Mouse (Mus musculus): ENCODE measurements at regions not wholly inside any gene's neighbourhood (a gene's known extent, or its start where the extent isn't known, plus 50 kb on each side); places are given as distances from the start of the nearest gene placed in this dataset.

GRCm38 (mm10) chr13:46135411-46135810 is 138.1 kb upstream of the Stmnd1 start:
- H3K27me3 ChIP-seq (ENCODE audit: control insufficient read depth, insufficient read depth, low read length): no peaks in the 10 kb centered on the region
- H3K27ac ChIP-seq: no peak overlapping the region
- H3K36me3 ChIP-seq (replicated peaks; ENCODE audit: control insufficient read depth, insufficient read depth): no peaks in the 10 kb centered on the region
- 74% methylated on average over 8 of the region's 8 CpGs for WGBS
- no peaks in the 10 kb centered on the region for H3K4me1 ChIP-seq (replicated peaks; ENCODE audit: control insufficient read depth, insufficient read depth, low read length)
- no peak overlapping the region for H3K9ac ChIP-seq
- H3K9me3 ChIP-seq (ENCODE audit: control insufficient read depth, low read length): no peaks in the 10 kb centered on the region
- H3K4me3 ChIP-seq (replicated peaks; ENCODE audit: low read length): no peak overlapping the region
- H3K4me2 ChIP-seq (replicated peaks): no peak overlapping the region
- ATAC-seq (ENCODE audit: low FRiP score) (no peak), DNase-seq (ENCODE audit: low spot score) (no peak)

GRCm38 (mm10) chr13:46129236-46129855 is 144.2 kb upstream of the Stmnd1 start:
- DNase-seq (ENCODE audit: low spot score) (no peak), ATAC-seq (ENCODE audit: low FRiP score) (no peak)
- H3K4me3 ChIP-seq (replicated peaks; ENCODE audit: low read length): no peak overlapping the region
- H3K36me3 ChIP-seq (replicated peaks; ENCODE audit: control insufficient read depth, insufficient read depth): no peaks in the 10 kb centered on the region
- H3K27ac ChIP-seq: no peak overlapping the region
- 92% methylated on average over 9 of the region's 9 CpGs for WGBS
- no peaks in the 10 kb centered on the region for H3K9me3 ChIP-seq (ENCODE audit: control insufficient read depth, low read length)
- H3K9ac ChIP-seq: no peak overlapping the region
- no peak overlapping the region for H3K4me2 ChIP-seq (replicated peaks)
- no peaks in the 10 kb centered on the region for H3K4me1 ChIP-seq (replicated peaks; ENCODE audit: control insufficient read depth, insufficient read depth, low read length)
- no peaks in the 10 kb centered on the region for H3K27me3 ChIP-seq (ENCODE audit: control insufficient read depth, insufficient read depth, low read length)

GRCm38 (mm10) chr13:46123446-46123845 is 150.1 kb upstream of the Stmnd1 start:
- no peak for ATAC-seq (ENCODE audit: low FRiP score)

GRCm38 (mm10) chr13:46116576-46116975 is 151.8 kb upstream of the Atxn1 start:
- 93% methylated on average over 4 of the region's 4 CpGs for WGBS
- no peak overlapping the region for H3K4me3 ChIP-seq (replicated peaks; ENCODE audit: low read length)
- no peak overlapping the region for H3K9ac ChIP-seq
- DNase-seq (ENCODE audit: low spot score) (no peak), ATAC-seq (ENCODE audit: low FRiP score) (no peak)
- no peaks in the 10 kb centered on the region for H3K4me1 ChIP-seq (replicated peaks; ENCODE audit: control insufficient read depth, insufficient read depth, low read length)
- no peak overlapping the region for H3K4me2 ChIP-seq (replicated peaks)
- no peak overlapping the region for H3K27ac ChIP-seq
- no peaks in the 10 kb centered on the region for H3K27me3 ChIP-seq (ENCODE audit: control insufficient read depth, insufficient read depth, low read length)
- H3K36me3 ChIP-seq (replicated peaks; ENCODE audit: control insufficient read depth, insufficient read depth): no peaks in the 10 kb centered on the region
- no peaks in the 10 kb centered on the region for H3K9me3 ChIP-seq (ENCODE audit: control insufficient read depth, low read length)

More at GRCm38 (mm10) chr13:46123446-46123845, 150.1 kb upstream of the Stmnd1 start:
- Histone ChIP-seq H3K4me3 (replicated peaks; ENCODE audit: low read length) (no peak overlapping the region), H3K4me2 (replicated peaks) (no peak overlapping the region), H3K27ac (no peak overlapping the region), H3K9me3 (ENCODE audit: control insufficient read depth, low read length) (no peaks in the 10 kb centered on the region), H3K9ac (no peak overlapping the region), H3K27me3 (ENCODE audit: control insufficient read depth, insufficient read depth, low read length) (no peaks in the 10 kb centered on the region), H3K4me1 (replicated peaks; ENCODE audit: control insufficient read depth, insufficient read depth, low read length) (no peaks in the 10 kb centered on the region), H3K36me3 (replicated peaks; ENCODE audit: control insufficient read depth, insufficient read depth) (no peaks in the 10 kb centered on the region)
- DNase-seq (ENCODE audit: low spot score): no peak
- WGBS: 77% methylated on average over 3 of the region's 3 CpGs

GRCm38 (mm10) chr13:46104971-46105370 is 140.2 kb upstream of the Atxn1 start:
- Histone ChIP-seq H3K27ac (no peak overlapping the region), H3K9me3 (ENCODE audit: control insufficient read depth, low read length) (no peaks in the 10 kb centered on the region), H3K36me3 (replicated peaks; ENCODE audit: control insufficient read depth, insufficient read depth) (no peaks in the 10 kb centered on the region), H3K27me3 (ENCODE audit: control insufficient read depth, insufficient read depth, low read length) (no peaks in the 10 kb centered on the region), H3K4me3 (replicated peaks; ENCODE audit: low read length) (no peak overlapping the region), H3K4me2 (replicated peaks) (no peak overlapping the region), H3K4me1 (replicated peaks; ENCODE audit: control insufficient read depth, insufficient read depth, low read length) (no peaks in the 10 kb centered on the region), H3K9ac (no peak overlapping the region)
- DNase-seq (ENCODE audit: low spot score) (no peak), ATAC-seq (ENCODE audit: low FRiP score) (no peak)
- 32% methylated on average over 6 of the region's 6 CpGs for WGBS

GRCm38 (mm10) chr13:46098621-46099020 is 133.8 kb upstream of the Atxn1 start:
- ATAC-seq (ENCODE audit: low FRiP score): no peak
- no peaks in the 10 kb centered on the region for H3K9me3 ChIP-seq (ENCODE audit: control insufficient read depth, low read length)
- no peak overlapping the region for H3K4me3 ChIP-seq (replicated peaks; ENCODE audit: low read length)
- no peak overlapping the region for H3K27ac ChIP-seq
- H3K9ac ChIP-seq: no peak overlapping the region
- DNase-seq (ENCODE audit: low spot score): no peak
- H3K4me2 ChIP-seq (replicated peaks): no peak overlapping the region
- no peaks in the 10 kb centered on the region for H3K36me3 ChIP-seq (replicated peaks; ENCODE audit: control insufficient read depth, insufficient read depth)
- H3K4me1 ChIP-seq (replicated peaks; ENCODE audit: control insufficient read depth, insufficient read depth, low read length): no peaks in the 10 kb centered on the region
- 71% methylated on average over 7 of the region's 7 CpGs for WGBS
- H3K27me3 ChIP-seq (ENCODE audit: control insufficient read depth, insufficient read depth, low read length): no peaks in the 10 kb centered on the region

GRCm38 (mm10) chr13:46098131-46098530 is 133.3 kb upstream of the Atxn1 start:
- H3K36me3 ChIP-seq (replicated peaks; ENCODE audit: control insufficient read depth, insufficient read depth): no peaks in the 10 kb centered on the region
- H3K9me3 ChIP-seq (ENCODE audit: control insufficient read depth, low read length): no peaks in the 10 kb centered on the region
- no peak overlapping the region for H3K4me2 ChIP-seq (replicated peaks)
- WGBS: 79% methylated on average over 7 of the region's 7 CpGs
- H3K9ac ChIP-seq: no peak overlapping the region
- ATAC-seq (ENCODE audit: low FRiP score): no peak
- H3K27ac ChIP-seq: no peak overlapping the region
- no peaks in the 10 kb centered on the region for H3K27me3 ChIP-seq (ENCODE audit: control insufficient read depth, insufficient read depth, low read length)
- no peak for DNase-seq (ENCODE audit: low spot score)
- H3K4me1 ChIP-seq (replicated peaks; ENCODE audit: control insufficient read depth, insufficient read depth, low read length): no peaks in the 10 kb centered on the region
- H3K4me3 ChIP-seq (replicated peaks; ENCODE audit: low read length): no peak overlapping the region

- H3K9ac ChIP-seq: no peak overlapping the region
- no peak overlapping the region for H3K27ac ChIP-seq
- no peak overlapping the region for H3K4me2 ChIP-seq (replicated peaks)
- H3K36me3 ChIP-seq (replicated peaks; ENCODE audit: control insufficient read depth, insufficient read depth): no peaks in the 10 kb centered on the region
- DNase-seq (ENCODE audit: low spot score) (peak; percentile 43), ATAC-seq (ENCODE audit: low FRiP score) (no peak)
- 7% methylated on average over 5 of the region's 5 CpGs for WGBS
- no peak overlapping the region for H3K4me3 ChIP-seq (replicated peaks; ENCODE audit: low read length)
- H3K4me1 ChIP-seq (replicated peaks; ENCODE audit: control insufficient read depth, insufficient read depth, low read length): no peaks in the 10 kb centered on the region
- no peaks in the 10 kb centered on the region for H3K27me3 ChIP-seq (ENCODE audit: control insufficient read depth, insufficient read depth, low read length)
- no peaks in the 10 kb centered on the region for H3K9me3 ChIP-seq (ENCODE audit: control insufficient read depth, low read length)
Measured at GRCm38 (mm10) chr13:46096968-46097367, 132.2 kb upstream of the Atxn1 start.

GRCm38 (mm10) chr13:46096416-46096815 is 131.6 kb upstream of the Atxn1 start:
- Histone ChIP-seq H3K27ac (no peak overlapping the region), H3K27me3 (ENCODE audit: control insufficient read depth, insufficient read depth, low read length) (no peaks in the 10 kb centered on the region), H3K9me3 (ENCODE audit: control insufficient read depth, low read length) (no peaks in the 10 kb centered on the region), H3K4me3 (replicated peaks; ENCODE audit: low read length) (no peak overlapping the region), H3K36me3 (replicated peaks; ENCODE audit: control insufficient read depth, insufficient read depth) (no peaks in the 10 kb centered on the region), H3K9ac (no peak overlapping the region), H3K4me1 (replicated peaks; ENCODE audit: control insufficient read depth, insufficient read depth, low read length) (no peaks in the 10 kb centered on the region), H3K4me2 (replicated peaks) (no peak overlapping the region)
- 53% methylated on average over 8 of the region's 8 CpGs for WGBS
- DNase-seq (ENCODE audit: low spot score): no peak
- no peak for ATAC-seq (ENCODE audit: low FRiP score)

- H3K4me1 ChIP-seq (replicated peaks; ENCODE audit: control insufficient read depth, insufficient read depth, low read length): no peaks in the 10 kb centered on the region
- ATAC-seq (ENCODE audit: low FRiP score) (no peak), DNase-seq (ENCODE audit: low spot score) (no peak)
- H3K9ac ChIP-seq: no peak overlapping the region
- H3K27me3 ChIP-seq (ENCODE audit: control insufficient read depth, insufficient read depth, low read length): no peaks in the 10 kb centered on the region
- peaks cover 7% of the 10 kb centered on the region; the same call in 1 of the 2 replicates for H3K9me3 ChIP-seq (ENCODE audit: control insufficient read depth, low read length)
- no peak overlapping the region for H3K4me3 ChIP-seq (replicated peaks; ENCODE audit: low read length)
- H3K4me2 ChIP-seq (replicated peaks): no peak overlapping the region
- no peak overlapping the region for H3K27ac ChIP-seq
- H3K36me3 ChIP-seq (replicated peaks; ENCODE audit: control insufficient read depth, insufficient read depth): no peaks in the 10 kb centered on the region
- 91% methylated on average over 3 of the region's 3 CpGs for WGBS
Measured at GRCm38 (mm10) chr13:46092787-46093186, 128.0 kb upstream of the Atxn1 start.
